8 mouse cellular contexts compared by ENCODE assay signal in genomic region chr7:79495988-79496815, GRCm38 (mm10). TPM values are rescaled to one million over a fixed set of nuclear protein-coding genes. Genes with fewer than 3 reads are reported as not detected.
A peak's percentile ranks its signal among the peaks of the same experiment; 100 is the strongest.
DNase-seq lines count a peak whose midpoint lies in the region; ATAC-seq and TF ChIP-seq lines count a peak whose summit lies in the region.

No protein-coding gene starts in this region.

- WGBS in bone marrow, adult 2 months: 5% methylated on average over 38 of the region's 38 CpGs
- WGBS in embryonic facial prominence, embryonic 15.5 days: 1% methylated on average over 38 of the region's 38 CpGs
- 3% methylated on average over 38 of the region's 38 CpGs for WGBS in heart, embryonic 12.5 days
- 2% methylated on average over 38 of the region's 38 CpGs for WGBS in kidney, embryonic 16.5 days
- 2% methylated on average over 38 of the region's 38 CpGs for WGBS in liver, embryonic 14.5 days (ENCODE audit: insufficient replicate concordance)
- WGBS in neural tube, embryonic 11.5 days: 1% methylated on average over 38 of the region's 38 CpGs
- WGBS in stomach, embryonic 16.5 days: 2% methylated on average over 38 of the region's 38 CpGs

- H3K4me1 ChIP-seq in bone marrow, adult 2 months (ENCODE audit: control insufficient read depth, insufficient read depth, low read length): no peaks in the 10 kb centered on the region
- peaks cover 17% of the 10 kb centered on the region for H3K4me1 ChIP-seq in embryonic facial prominence, embryonic 15.5 days
- peaks cover 5% of the 10 kb centered on the region for H3K4me1 ChIP-seq in heart, embryonic 12.5 days (replicated peaks)
- 0 out of 2 replicates have a peak, but pooled peaks cover 3% of the 10 kb centered on the region for H3K4me1 ChIP-seq in kidney, embryonic 16.5 days (ENCODE audit: insufficient read depth, low read length)
- no peaks in the 10 kb centered on the region for H3K4me1 ChIP-seq in liver, embryonic 14.5 days (replicated peaks; ENCODE audit: control insufficient read depth in 2 of 2, insufficient read depth in 2 of 2, low read length in 1 of 2)
- peaks cover 12% of the 10 kb centered on the region for H3K4me1 ChIP-seq in neural tube, embryonic 11.5 days (ENCODE audit: control insufficient read depth, insufficient read depth, low read length)
- H3K4me1 ChIP-seq in stomach, embryonic 16.5 days (ENCODE audit: control insufficient read depth, insufficient read depth, low read length): peaks cover 5% of the 10 kb centered on the region; the same call in 1 of the 2 replicates

- 0 out of 2 replicates have a peak, but pooled peaks have one; percentile 39 for TF ChIP-seq POLR2A in bone marrow, adult 2 months (IDR thresholded peaks at IDR 0.05; ENCODE audit: borderline replicate concordance, control insufficient read depth, low read depth, low read length)

- peak; percentile 97 for TF ChIP-seq CTCF in bone marrow, adult 2 months (IDR thresholded peaks at IDR 0.05; ENCODE audit: control insufficient read depth, insufficient read depth, low read length)
- TF ChIP-seq CTCF in liver, embryonic 14.5 days (IDR thresholded peaks at IDR 0.05; ENCODE audit: low read depth): peak; percentile 96

- no peak overlapping the region for H3K4me3 ChIP-seq in bone marrow, adult 2 months (replicated peaks; ENCODE audit: control insufficient read depth, low read depth, low read length)
- H3K4me3 ChIP-seq in embryonic facial prominence, embryonic 15.5 days (replicated peaks): peak overlapping the region; percentile 35
- peak overlapping the region; percentile 24; the same call in 1 of the 2 replicates for H3K4me3 ChIP-seq in heart, embryonic 12.5 days
- H3K4me3 ChIP-seq in kidney, embryonic 16.5 days (ENCODE audit: low read length): peak overlapping the region; percentile 25
- H3K4me3 ChIP-seq in liver, embryonic 14.5 days (ENCODE audit: insufficient read depth in 1 of 2, low read depth in 2 of 2, low read length in 2 of 2): no peak overlapping the region
- peak overlapping the region; percentile 14 for H3K4me3 ChIP-seq in neural tube, embryonic 11.5 days (ENCODE audit: low read depth, low read length)
- H3K4me3 ChIP-seq in stomach, embryonic 16.5 days (replicated peaks; ENCODE audit: low read length): peak overlapping the region; percentile 33

- no peaks in the 10 kb centered on the region for H3K36me3 ChIP-seq in embryonic facial prominence, embryonic 15.5 days
- no peaks in the 10 kb centered on the region for H3K36me3 ChIP-seq in heart, embryonic 12.5 days
- H3K36me3 ChIP-seq in kidney, embryonic 16.5 days (ENCODE audit: insufficient read depth, low read length): no peaks in the 10 kb centered on the region
- H3K36me3 ChIP-seq in liver, embryonic 14.5 days (replicated peaks; ENCODE audit: control insufficient read depth, insufficient read depth, low read depth): no peaks in the 10 kb centered on the region
- H3K36me3 ChIP-seq in neural tube, embryonic 11.5 days (ENCODE audit: control insufficient read depth, insufficient read depth, low read length): no peaks in the 10 kb centered on the region
- no peaks in the 10 kb centered on the region for H3K36me3 ChIP-seq in stomach, embryonic 16.5 days (ENCODE audit: control insufficient read depth, insufficient read depth, low read length)

- DNase-seq in B cell, adult 2 months: peak; percentile 86 to 87
- DNase-seq in liver, embryonic 14.5 days (ENCODE audit: low read depth in 3 of 3, low spot score in 3 of 3): peak; percentile 38 to 47 (median 41)
- peak; percentile 95 for DNase-seq in neural tube, embryonic 11.5 days (ENCODE audit: low spot score)

- peaks cover 77% of the 10 kb centered on the region for H3K27me3 ChIP-seq in embryonic facial prominence, embryonic 15.5 days
- peaks cover 86% of the 10 kb centered on the region for H3K27me3 ChIP-seq in heart, embryonic 12.5 days (replicated peaks)
- peaks cover 73% of the 10 kb centered on the region for H3K27me3 ChIP-seq in kidney, embryonic 16.5 days (ENCODE audit: insufficient read depth, low read length)
- peaks cover 65% of the 10 kb centered on the region for H3K27me3 ChIP-seq in liver, embryonic 14.5 days (ENCODE audit: control insufficient read depth, insufficient read depth, low read length)
- H3K27me3 ChIP-seq in neural tube, embryonic 11.5 days (ENCODE audit: control insufficient read depth, insufficient read depth, low read length): peaks cover 39% of the 10 kb centered on the region
- peaks cover 70% of the 10 kb centered on the region for H3K27me3 ChIP-seq in stomach, embryonic 16.5 days (ENCODE audit: control insufficient read depth, insufficient read depth, low read length)

- H3K9me3 ChIP-seq in embryonic facial prominence, embryonic 15.5 days (replicated peaks): no peaks in the 10 kb centered on the region
- no peaks in the 10 kb centered on the region for H3K9me3 ChIP-seq in heart, embryonic 12.5 days (replicated peaks)
- no peaks in the 10 kb centered on the region for H3K9me3 ChIP-seq in kidney, embryonic 16.5 days (ENCODE audit: low read length)
- H3K9me3 ChIP-seq in liver, embryonic 14.5 days (ENCODE audit: control insufficient read depth, low read length): no peaks in the 10 kb centered on the region
- no peaks in the 10 kb centered on the region for H3K9me3 ChIP-seq in neural tube, embryonic 11.5 days (ENCODE audit: control insufficient read depth, low read length)
- no peaks in the 10 kb centered on the region for H3K9me3 ChIP-seq in stomach, embryonic 16.5 days (replicated peaks; ENCODE audit: control insufficient read depth, low read length)

- H3K4me2 ChIP-seq in embryonic facial prominence, embryonic 15.5 days (replicated peaks): peak overlapping the region; percentile 50
- H3K4me2 ChIP-seq in heart, embryonic 12.5 days: peak overlapping the region; percentile 53
- H3K4me2 ChIP-seq in kidney, embryonic 16.5 days (replicated peaks; ENCODE audit: low read depth, low read length): peak overlapping the region; percentile 49
- H3K4me2 ChIP-seq in liver, embryonic 14.5 days (ENCODE audit: low read depth): peak overlapping the region; percentile 29
- peak overlapping the region; percentile 46 for H3K4me2 ChIP-seq in neural tube, embryonic 11.5 days (ENCODE audit: low read depth)
- H3K4me2 ChIP-seq in stomach, embryonic 16.5 days (ENCODE audit: low read depth, low read length): peak overlapping the region; percentile 47

- TF ChIP-seq EP300 in liver, embryonic 14.5 days (IDR thresholded peaks at IDR 0.05; ENCODE audit: low read depth): no peak

- no peak overlapping the region for H3K9ac ChIP-seq in embryonic facial prominence, embryonic 15.5 days
- no peak overlapping the region for H3K9ac ChIP-seq in heart, embryonic 12.5 days
- no peak overlapping the region for H3K9ac ChIP-seq in kidney, embryonic 16.5 days (replicated peaks; ENCODE audit: low read length)
- H3K9ac ChIP-seq in liver, embryonic 14.5 days (replicated peaks): no peak overlapping the region
- H3K9ac ChIP-seq in neural tube, embryonic 11.5 days (ENCODE audit: low read length): peak overlapping the region; percentile 50
- H3K9ac ChIP-seq in stomach, embryonic 16.5 days (ENCODE audit: low read length): no peak overlapping the region

- no peak overlapping the region for H3K27ac ChIP-seq in bone marrow, adult 2 months (ENCODE audit: control insufficient read depth, insufficient read depth, low read depth, low read length, poor library complexity)
- H3K27ac ChIP-seq in embryonic facial prominence, embryonic 15.5 days (replicated peaks): no peak overlapping the region
- no peak overlapping the region for H3K27ac ChIP-seq in heart, embryonic 12.5 days (ENCODE audit: poor library complexity, severe bottlenecking)
- no peak overlapping the region for H3K27ac ChIP-seq in kidney, embryonic 16.5 days (ENCODE audit: low read length)
- H3K27ac ChIP-seq in liver, embryonic 14.5 days: no peak overlapping the region
- peak overlapping the region; percentile 94 for H3K27ac ChIP-seq in neural tube, embryonic 11.5 days (ENCODE audit: low read depth, low read length)
- H3K27ac ChIP-seq in stomach, embryonic 16.5 days (ENCODE audit: low read length): no peak overlapping the region

- ATAC-seq in embryonic facial prominence, embryonic 15.5 days (ENCODE audit: insufficient number of reproducible peaks, low FRiP score, low TSS enrichment, low read depth): peak; percentile 74; the same call in 1 of the 2 replicates
- ATAC-seq in heart, embryonic 12.5 days (ENCODE audit: insufficient number of reproducible peaks, low FRiP score): peak; percentile 65; the same call in 1 of the 2 replicates
- peak; percentile 91 for ATAC-seq in kidney, embryonic 16.5 days (ENCODE audit: low FRiP score, low TSS enrichment)
- ATAC-seq in liver, embryonic 14.5 days (ENCODE audit: insufficient read depth): 0 out of 2 replicates have a peak, but pooled peaks have one; percentile 11
- ATAC-seq in neural tube, embryonic 11.5 days (ENCODE audit: insufficient read depth, low FRiP score, low TSS enrichment): peak; percentile 51
- ATAC-seq in stomach, embryonic 16.5 days (ENCODE audit: insufficient read depth, low FRiP score): peak; percentile 59; the same call in 1 of the 2 replicates

RNA-seq across cellular contexts. Expression of gene Polg, which starts 30.0 kb away (rescaled TPM):
- 74.2 and 180 TPM in 2 replicates for polyA plus RNA-seq in bone marrow, adult 2 months (2011; ENCODE audit: insufficient read depth, insufficient read length, low replicate concordance, missing spikeins)
- 32.7 and 42.6 TPM in 2 replicates for polyA plus RNA-seq in embryonic facial prominence, embryonic 15.5 days (2015; fragmentation: Nextera tagmentation; extraction: Ambion mirVana)
- 37.9 and 39.6 TPM in 2 replicates for polyA plus RNA-seq in heart, embryonic 12.5 days (2016; fragmentation: Nextera tagmentation; extraction: Ambion mirVana)
- 37.1 and 37.7 TPM in 2 replicates for polyA plus RNA-seq in kidney, embryonic 16.5 days (2015; fragmentation: Nextera tagmentation; extraction: Ambion mirVana)
- polyA plus RNA-seq in liver, embryonic 14.5 days (2012; rRNA removed): 14.4 and 15.4 TPM in 2 replicates
- 14.0 and 16.2 TPM in 2 replicates for polyA plus RNA-seq in liver, embryonic 14.5 days (2014; fragmentation: Nextera tagmentation; extraction: Ambion mirVana)
- polyA plus RNA-seq in neural tube, embryonic 11.5 days (2014; fragmentation: Nextera tagmentation; extraction: Ambion mirVana): 36.9 and 45.1 TPM in 2 replicates
- polyA plus RNA-seq in stomach, embryonic 16.5 days (2015; fragmentation: Nextera tagmentation; extraction: Ambion mirVana): 25.4 and 30.8 TPM in 2 replicates

Comparison
In these comparisons a context has a peak if more than half of its experiments do, and no peak if none do; other contexts are left out.
1. DNase-seq: peak in every context shown above with its lines; median percentile 95 in neural tube, embryonic 11.5 days; 86 in B cell, adult 2 months; 41 in liver, embryonic 14.5 days.
2. H3K4me3 ChIP-seq: peak in embryonic facial prominence, embryonic 15.5 days (single experiment), heart, embryonic 12.5 days (single experiment), kidney, embryonic 16.5 days (single experiment), neural tube, embryonic 11.5 days (single experiment) and stomach, embryonic 16.5 days (single experiment); none in bone marrow, adult 2 months (single experiment) and liver, embryonic 14.5 days (0 of 2).
3. ATAC-seq: peak in every context shown above with its lines; median percentile 91 in kidney, embryonic 16.5 days; 74 in embryonic facial prominence, embryonic 15.5 days; 65 in heart, embryonic 12.5 days; 59 in stomach, embryonic 16.5 days; 51 in neural tube, embryonic 11.5 days; 11 in liver, embryonic 14.5 days.
4. Peak in every context shown above with its lines, with median percentiles within 50 percentile points of each other: H3K4me2 ChIP-seq.